Mouse (Mus musculus) left cerebral cortex, postnatal 14 days (tissue): ENCODE measurements around the gene Igf1r. TPM values are rescaled to one million over a fixed set of nuclear protein-coding genes. Genes with fewer than 3 reads are reported as not detected.

Experiments used
- DNase-seq, 2 experiments: peaks; one replicate each; pipeline ENCODE4 v3.0.0; 2021 to 2022; ENCODE audit warnings: low spot score in 2 of 2, mixed read lengths in 1 of 2
- intact Hi-C: fragments of 180-260 bp; cut with DNase I; formaldehyde crosslinking; loops from one replicate; pipeline ENCODE4 v1.15.1; 2025
- total RNA-seq, 2 experiments: library from RNA; stranded (reverse); gene quantifications; 2 replicates each; pipeline ENCODE4 v1.2.3; 2021

The Igf1r gene
- total RNA-seq, 2 experiments from 2014 or later = 39.0 to 49.5 TPM

DNA sequence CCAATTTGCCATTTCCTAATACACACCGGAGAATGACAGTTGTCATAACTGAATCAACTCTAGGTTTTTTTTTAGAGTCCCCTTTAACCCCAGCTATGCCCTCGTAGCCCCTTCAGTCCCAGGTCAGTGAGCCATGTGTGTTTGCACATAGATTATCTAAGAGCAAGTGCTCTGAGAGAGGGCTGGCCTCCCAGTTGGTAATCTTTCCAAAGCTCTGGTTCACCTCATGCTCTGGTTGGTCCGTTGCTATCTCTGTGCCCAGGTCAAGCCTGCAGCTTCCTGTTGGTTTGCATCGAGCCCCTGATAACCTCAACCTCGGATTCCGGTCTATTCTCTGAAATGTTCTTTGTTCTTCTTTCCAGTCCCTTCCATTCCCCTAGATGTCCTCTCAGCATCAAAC is 236.6 kb downstream of the Igf1r start:
- intact Hi-C loops = no loop called here
- DNase-seq = no peak

DNA sequence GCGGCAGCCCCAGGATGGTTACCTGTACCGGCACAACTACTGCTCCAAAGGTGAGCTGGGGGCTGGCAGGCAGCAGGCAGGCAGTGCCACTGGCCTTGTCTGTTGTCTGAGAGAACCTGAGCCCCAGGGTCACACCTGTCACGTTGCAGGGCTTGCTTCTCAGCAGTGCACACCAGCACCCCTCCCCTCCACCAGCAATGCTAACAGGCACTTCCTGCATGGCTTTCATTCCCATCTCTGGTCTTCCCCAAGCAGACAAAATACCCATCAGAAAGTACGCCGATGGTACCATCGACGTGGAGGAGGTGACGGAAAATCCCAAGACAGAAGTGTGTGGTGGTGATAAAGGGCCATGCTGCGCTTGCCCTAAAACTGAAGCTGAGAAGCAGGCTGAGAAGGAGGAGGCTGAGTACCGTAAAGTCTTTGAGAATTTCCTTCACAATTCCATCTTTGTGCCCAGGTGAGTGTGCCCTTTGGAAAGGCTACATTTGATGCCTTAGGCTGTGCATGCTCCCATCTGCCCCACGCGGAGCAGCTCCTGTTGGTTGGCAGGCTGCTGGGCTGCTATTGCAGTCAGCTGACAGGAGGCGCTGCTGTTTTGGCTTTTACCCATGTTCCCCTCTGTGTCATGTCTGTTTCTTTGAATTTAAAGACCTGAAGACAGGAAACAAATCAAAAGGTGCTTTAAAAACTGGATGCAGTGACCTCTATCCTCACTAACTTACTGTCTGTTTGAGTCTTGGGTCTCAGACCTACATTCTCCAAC is 237.2 kb downstream of the Igf1r start:
- intact Hi-C loops = no loop called here
- no peak for DNase-seq

DNA sequence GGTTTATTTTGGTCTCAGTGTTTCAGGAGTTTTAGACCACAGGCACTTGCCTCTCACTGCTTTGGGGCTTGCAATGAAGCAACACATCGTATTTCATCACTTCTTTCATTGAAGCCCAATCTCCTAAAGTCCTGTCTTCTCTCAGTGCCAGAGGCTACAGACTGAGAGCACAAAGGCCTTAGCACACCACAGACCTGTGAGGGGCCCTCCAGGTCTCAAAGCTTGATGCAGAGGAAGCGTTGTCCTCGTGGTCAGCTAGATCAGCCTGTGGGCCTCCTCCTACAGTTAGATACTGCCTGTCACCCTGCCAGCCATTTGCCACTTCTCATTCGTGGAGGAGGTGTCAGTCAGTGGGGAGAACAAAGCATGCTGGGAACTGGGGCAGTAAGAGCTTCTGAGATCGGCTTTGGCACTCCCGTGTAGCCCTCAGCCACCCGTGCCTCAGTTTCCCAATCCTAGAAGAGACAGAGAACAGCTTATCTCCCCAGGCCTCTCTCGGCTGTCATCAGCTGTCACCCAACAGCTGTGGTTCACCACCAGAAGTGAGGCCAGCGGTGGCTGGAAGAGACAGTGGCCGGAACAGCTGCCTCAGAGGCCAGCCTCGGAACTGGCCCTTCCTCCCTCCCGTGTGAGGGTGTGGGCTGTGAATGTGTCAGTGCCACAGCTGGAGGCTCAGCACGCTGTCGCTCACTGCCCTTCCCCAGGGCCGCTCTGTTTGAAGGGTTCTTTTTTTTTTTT is 241.5 kb downstream of the Igf1r start:
- no peak for DNase-seq
- intact Hi-C loops = no loop called here

DNA sequence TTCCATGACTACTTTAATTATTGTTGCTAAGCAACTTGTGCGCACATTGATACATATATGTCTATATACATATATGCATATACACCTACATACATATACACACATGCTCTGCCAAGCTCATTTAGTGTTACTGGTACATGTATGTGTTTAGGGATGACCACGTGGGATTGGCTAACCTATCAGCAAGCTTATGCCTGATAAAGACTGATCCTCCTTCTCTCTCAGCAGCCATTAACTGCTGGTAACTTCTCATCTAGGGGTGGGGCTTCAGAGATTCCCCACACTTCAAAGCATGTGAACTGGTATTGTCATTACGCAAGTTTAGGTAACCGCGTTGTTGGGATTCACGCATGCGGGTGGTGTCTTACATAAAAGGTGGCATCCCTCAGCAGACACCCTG is 247.0 kb downstream of the Igf1r start:
- intact Hi-C loops = no loop called here
- DNase-seq = no peak

DNA sequence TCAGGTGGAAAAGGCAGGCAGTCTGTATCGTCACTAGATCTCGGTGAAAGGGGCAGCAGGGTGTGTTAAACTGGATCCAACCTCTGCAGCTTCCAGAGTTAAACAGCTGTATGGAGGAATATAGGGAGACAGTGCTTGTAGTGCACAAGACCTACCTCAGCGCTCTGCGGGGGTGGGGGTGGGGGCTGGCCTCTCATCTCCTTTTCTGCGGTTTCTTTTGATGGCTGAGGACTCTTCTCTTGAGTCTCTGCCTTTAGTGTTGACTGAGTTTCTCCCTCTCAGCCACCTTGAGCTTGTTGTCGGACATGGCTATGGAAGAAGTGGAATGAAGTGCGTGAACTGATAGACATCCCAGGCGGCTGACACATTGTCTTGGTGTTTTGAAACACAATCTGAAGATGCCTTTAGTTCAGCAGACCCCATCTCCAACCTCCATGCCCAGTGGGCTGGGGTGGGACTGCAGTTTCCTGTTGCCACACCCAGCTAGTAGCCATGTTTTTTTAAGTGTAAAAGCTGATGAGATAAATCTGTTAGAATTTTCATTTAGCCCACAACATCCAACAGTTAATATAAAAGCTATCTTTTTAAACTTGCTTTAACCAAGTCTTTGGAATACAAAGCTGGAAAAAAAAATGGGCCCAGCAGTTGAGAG is 253.3 kb downstream of the Igf1r start:
- DNase-seq = no peak

DNA sequence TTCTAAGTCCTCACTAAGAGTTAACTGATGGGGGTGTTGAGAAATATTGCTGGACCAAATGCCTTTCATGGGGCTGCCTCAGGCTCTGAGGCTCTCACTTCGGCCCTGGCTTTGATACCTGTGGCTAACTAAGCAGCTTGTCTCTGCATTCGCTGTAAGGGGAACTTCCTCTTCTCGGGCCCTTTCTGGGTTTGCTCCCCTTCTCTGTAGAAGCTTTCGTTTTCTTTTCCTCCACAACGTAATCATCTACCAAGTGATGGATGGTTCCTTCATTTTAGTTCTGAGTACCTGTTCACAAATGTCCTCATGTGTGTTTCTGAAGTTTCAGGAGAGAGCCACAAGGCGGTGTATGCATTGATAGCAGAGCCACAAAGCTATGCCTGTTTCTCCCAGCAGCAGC is 256.4 kb downstream of the Igf1r start:
- no peak for DNase-seq
- intact Hi-C loops = no loop called here

More for the DNA sequence above, 253.3 kb downstream of the Igf1r start:
- intact Hi-C loops = no loop called here

DNA sequence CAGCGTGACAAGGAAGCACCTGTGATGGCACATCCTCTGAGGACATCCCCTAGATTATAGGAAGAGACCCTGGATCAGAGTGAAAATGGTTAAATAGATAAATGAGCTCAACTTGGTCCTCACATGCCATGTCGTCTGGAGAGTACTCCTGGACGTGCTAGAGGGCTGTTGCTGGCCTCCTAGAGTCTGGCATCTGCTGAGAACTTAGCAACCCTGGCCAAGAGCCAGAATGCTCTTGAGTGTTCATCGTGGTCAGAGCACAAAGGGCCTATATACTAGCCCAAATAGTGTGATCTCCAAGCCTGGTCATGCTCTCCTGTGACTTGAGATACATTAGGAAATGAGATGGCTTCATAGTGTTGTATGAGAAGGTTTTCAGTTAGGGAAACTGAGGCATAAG is 257.8 kb downstream of the Igf1r start:
- DNase-seq = no peak

DNA sequence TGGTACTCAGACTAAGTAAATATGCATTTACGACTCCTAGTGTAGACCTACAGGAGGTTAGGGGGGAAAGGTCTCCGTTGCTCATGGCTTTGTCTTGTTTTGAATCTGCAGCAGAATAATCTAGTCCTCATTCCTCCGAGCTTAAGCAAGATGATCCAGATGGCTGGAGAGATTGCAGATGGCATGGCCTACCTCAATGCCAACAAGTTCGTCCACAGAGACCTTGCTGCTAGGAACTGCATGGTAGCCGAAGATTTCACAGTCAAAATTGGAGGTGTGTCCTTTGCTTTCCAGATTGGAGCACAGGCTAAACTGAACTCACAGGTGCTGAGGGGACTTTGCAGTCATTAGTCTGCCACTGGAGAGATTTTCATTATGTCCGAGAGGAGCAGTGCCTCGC is 259.3 kb downstream of the Igf1r start:
- intact Hi-C loops = no loop called here
- DNase-seq = no peak

More for the DNA sequence above, 257.8 kb downstream of the Igf1r start:
- intact Hi-C loops = no loop called here

DNA sequence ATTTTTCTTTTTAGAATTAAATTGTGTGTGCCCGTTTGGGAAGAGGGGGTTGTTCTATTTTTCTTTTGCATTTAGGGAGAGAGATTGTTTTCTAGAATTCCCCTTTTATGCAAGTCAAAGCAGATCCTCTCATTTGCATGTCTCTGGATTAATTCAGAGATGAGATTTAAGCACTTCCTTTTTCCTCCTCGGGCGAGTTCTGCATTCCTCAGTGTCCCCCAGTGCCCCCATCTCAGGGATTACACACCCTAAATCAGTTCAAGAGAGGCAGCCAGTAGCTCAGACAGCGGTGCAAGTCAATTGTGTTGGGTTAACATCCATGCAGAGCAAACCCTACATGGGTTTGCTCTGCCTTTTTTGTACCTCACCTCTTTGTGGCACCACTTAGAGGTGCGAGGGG is 261.2 kb downstream of the Igf1r start:
- intact Hi-C loops = no loop called here
- no peak for DNase-seq

DNA sequence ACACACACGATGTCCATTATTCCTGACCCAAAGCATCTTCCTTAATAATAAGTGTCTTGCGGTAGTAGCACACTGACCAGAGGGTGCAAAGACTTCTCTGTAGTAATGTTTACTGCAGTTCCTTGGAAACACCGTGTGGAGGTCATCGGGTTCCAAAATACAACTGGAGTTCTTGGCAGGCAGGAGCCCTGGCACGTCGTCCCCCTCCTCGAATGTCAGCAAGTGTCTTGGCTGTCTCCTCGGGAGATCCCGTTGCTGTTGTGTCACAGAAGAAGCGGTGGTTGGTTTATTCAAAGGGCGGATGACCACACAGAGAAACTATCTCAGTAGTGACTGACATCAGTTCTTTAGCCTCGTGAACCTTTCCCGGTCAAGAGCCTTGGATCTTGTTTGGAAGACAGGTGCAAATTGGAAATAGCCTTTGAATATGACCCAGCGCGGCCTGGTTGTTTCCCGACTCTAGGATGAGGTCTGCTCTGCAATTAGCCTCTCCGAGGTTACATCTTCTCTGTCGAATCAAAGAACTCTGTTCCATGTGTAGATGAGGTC is 263.0 kb downstream of the Igf1r start:
- no peak for DNase-seq
- intact Hi-C loops = no loop called here

DNA sequence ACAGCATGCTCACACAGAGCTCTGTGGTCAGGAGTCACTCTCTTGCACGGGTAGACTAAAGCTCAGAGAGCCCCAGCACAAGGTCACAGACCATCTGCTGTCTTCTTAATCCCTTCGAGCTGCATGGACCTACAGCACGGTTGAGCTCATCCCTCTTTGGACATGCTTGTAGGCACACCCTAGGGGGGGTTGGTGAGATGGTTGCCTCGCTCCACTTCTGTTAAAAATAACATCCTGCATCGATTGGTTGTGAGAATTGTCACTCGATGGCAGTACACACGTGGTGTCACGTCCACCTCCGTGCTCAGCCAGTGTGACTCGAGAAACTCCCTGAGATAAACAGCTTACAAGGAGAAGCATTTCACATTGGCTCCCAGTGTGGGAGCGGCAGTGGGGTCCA is 266.3 kb downstream of the Igf1r start:
- no peak for DNase-seq
- intact Hi-C loops = no loop called here

DNA sequence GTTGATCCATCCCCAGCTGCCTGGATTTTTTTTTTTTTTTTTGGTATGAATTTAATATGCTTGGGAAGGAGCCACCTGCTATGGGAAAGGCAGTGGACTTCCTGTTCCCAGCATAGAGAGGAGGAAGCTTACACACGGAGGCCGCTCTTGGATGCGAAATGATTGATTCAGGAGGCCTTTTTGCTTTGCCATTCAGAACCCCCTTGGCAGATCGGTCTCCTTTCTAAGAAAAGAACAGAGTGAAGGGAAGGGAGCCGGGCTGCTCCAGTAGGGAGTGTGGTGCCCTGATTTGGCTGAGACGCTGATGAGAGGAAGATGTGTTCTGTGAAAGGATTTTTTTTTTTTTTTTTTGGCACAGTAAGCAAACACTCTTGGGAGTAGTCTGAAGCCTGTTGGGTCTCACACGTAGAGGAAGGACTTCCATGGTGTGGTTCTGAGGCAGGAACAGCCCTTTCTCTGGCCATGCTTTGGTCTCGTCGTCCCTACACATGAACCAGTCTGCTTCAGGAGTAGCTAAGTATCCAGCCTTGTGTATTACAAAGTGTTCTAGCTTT is 269.1 kb downstream of the Igf1r start:
- intact Hi-C loops = no loop called here
- peak; percentile 44 to 56 for DNase-seq

DNA sequence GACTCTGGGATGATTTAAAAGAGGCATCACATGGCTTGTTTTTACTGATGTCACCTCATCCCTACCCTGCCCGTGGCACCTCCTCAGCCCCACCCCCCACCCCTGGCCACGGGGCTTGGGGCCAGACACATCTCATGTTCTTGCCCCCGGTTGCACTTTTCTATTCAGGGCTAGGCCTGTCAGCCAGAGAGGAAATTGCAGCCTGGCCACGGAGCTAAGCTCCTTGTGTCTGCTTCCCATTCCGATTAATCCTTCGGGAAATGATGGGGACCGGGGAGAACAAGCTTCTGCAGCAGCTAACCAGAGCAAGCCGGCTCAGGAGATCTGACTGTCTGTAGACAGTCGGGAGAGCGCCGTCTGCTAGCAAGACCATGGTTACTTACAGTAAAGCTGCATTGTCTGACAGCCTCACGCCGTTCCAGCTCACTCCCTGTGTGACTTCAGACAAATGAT is 270.8 kb downstream of the Igf1r start:
- intact Hi-C loops = no loop called here

DNA sequence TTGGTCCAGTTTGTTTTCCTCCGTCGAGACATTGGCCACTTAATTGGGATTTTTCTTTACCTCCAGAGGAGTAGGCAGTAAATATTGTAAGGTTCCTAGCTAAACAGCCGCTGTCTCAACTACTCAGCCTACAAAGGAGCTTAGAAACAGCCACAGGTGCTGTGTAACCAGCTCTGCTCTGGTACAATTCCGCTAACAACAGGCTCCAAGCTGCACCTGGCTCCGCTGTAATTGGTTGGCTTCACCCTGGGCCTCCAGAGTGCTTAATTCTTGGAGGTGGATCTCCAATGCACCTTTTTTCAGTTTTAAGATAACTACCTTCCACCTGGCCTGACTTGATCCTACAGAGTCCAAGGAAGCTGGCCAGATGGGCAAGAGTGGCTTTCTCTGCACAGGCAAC is 271.4 kb downstream of the Igf1r start:
- intact Hi-C loops = no loop called here
- DNase-seq = no peak

More for the DNA sequence above, 270.8 kb downstream of the Igf1r start:
- DNase-seq = no peak

DNA sequence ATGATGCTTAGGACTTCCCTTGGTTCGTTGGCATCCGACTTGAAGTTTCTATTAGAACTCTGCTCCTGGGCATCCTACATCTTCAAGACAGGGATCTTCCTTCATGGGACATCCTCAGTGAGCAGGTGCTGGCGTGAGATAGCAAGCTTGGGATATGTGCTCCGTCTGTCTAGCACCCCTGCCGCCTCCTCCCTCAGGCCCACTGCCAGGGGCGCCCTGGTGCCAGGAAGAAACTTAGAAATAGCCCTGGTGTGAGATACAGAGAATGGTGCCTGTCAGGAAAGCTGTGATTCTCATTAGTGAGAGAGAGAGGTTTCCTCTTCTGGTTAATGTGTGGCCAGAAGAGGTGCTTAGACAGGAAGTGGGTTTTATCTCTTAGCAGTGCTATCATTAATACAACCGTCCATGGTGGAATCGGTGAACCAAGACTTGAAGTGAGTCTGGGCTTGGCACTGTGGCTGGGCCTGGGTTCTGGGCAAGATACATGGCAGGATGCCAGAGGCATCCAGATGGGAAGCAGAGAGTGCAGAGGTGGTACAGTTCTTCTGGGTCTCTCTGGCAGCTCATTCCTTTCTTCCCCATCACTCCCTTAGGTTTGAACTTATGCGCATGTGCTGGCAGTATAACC is 272.9 kb downstream of the Igf1r start:
- peak; percentile 33 to 46 for DNase-seq
- intact Hi-C loops = no loop called here

DNA sequence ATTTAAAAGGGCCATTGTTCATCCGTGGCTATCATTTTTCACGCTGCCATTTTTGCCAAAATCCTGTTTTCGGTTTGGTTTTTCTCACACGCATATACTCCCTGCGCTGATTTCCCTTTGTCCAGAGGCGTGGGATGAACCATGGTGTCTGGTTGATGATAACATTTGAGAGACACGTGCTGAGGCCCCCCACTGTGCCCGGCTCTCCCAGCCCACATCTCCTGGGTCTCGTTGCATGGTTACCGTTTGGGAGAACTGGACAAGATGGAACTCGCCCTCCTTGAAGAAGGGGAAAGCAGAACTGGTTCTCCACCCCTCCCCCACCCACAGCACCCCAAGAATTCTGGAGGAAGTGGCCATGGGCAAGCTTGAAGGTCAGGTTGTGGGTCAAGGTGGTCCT is 274.4 kb downstream of the Igf1r start:
- intact Hi-C loops = no loop called here
- DNase-seq = no peak

DNA sequence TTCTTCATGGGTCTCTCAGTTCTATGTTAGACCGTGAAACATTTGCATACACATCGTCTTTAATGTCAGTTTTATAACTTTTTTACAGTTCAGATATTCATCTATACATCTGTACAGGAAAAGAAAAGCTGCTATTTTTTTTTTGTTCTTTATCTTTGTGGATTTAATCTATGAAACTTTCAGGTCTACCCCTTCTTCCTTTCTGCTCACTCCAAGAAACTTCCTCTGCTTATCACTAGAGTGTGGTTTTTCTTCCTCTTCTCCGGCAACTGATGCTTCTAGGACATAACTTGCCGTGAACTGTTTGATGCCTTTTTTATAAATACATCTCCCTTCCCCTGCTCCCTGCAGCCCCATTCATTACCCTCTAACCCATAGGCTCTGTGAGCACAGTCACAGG is 275.0 kb downstream of the Igf1r start:
- intact Hi-C loops = no loop called here
- DNase-seq = no peak

DNA sequence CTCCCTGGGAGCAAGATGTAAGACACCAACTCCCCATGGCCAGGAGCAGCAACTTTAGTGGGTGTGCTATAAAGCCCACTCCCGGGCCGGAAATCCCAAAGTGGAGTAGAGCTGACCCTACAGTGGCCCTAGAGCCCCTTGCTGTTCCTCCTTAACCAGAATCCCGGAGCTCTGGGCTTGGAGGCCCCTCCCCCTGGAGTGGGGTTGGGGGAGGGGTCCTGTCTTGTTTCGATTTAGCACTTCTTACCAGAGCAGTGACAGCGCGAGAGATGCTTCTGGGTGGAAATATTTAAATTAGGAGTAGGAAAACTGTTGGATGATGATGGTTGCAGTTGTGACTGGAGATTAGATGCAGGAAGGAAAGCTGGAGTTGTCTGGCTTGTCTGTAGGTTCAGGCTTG is 275.9 kb downstream of the Igf1r start:
- intact Hi-C loops = no loop called here
- DNase-seq = no peak

DNA sequence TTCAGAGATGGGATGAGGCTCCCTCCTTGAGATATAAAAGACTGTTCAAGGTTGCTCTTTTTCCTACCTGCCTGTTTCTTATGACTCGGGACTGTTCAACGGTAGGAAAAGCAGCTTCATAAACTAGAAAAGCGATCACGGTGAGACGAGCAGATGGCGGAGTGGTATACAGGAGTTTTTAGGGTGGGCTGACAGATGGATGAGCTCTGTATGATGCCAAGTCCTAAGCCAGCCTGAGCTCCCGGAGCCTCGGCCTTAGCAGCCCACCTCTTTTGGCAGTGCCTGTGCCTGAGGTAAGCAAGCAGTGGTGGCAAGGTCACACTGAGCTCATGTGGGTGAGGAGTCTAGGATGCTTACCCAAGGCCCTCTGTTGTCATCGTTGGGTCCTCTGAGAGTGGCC is 278.2 kb downstream of the Igf1r start:
- intact Hi-C loops = no loop called here
- no peak for DNase-seq

DNA sequence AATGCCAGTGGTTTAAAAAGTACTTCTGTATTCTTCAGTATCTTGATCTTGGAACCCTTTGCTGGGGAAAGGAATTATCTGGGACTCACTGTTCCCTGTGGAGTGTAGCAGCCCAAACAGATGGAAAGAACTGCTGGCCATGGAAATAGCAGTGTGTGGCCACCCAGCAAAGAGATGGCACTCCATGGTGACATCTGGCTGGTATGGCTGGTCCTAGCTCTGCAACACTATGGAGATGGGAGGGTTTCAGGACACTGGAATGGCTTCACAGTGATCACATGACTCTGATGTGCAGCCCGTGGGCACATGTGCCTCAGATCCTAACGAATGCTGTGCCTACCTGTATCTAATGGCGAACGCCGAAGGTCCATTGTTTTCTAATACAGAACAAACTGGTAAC is 279.9 kb downstream of the Igf1r start:
- DNase-seq = no peak
- intact Hi-C loops = no loop called here
